Mouse (Mus musculus) E14TG2a.4 (cell line): ENCODE results near the gene Gm20388.

Experiments used
- CTCF ChIP-seq: conservative IDR thresholded peaks from 2 replicates; pipeline ENCODE4 v1.5.1; 2014; ENCODE audit warnings: low read length
- NANOG ChIP-seq: IDR thresholded peaks from 2 replicates; pipeline ENCODE4 v1.6.1; 2014; ENCODE audit warnings: borderline replicate concordance, low read length, mixed read lengths

DNA sequence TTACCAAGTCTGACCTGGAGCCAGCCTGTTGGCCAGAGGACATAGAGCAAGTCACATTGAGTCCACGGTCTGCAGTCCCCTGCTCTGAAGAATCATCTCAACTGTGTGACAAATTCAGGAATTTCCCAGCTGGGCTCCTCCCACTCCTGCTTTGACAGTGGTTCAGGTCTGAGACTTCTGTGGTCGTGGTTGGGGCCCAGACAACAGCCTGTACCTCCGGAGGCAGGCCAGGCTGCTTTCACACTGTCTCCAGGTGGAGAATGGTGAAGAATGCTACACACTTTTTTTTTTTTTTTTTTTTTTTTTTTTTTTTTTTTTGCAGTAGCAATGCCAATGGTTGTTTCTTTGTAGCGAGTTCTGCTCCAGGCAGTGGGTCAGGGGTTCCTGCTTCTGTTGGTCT, 4175.0 kb downstream of the Gm20388 start:
- TF ChIP-seq CTCF = no peak
- no peak for TF ChIP-seq NANOG
